Mouse (Mus musculus) megakaryocyte, embryonic 14.5 days (primary cell): ENCODE results near the gene Nanog.

ENCODE experiments used
- FLI1 ChIP-seq: IDR thresholded peaks from 2 replicates; pipeline ENCODE4 v1.6.1; 2012; ENCODE audit warnings: low read length, inconsistent platforms, mixed read lengths
- GATA1 ChIP-seq: IDR thresholded peaks from 3 replicates; pipeline ENCODE4 v1.6.1; 2012; ENCODE audit warnings: mixed read lengths, low read length, inconsistent platforms, borderline replicate concordance

GRCm38 (mm10) chr6:122689411-122690055, 17.8 kb upstream of the Nanog start:
- TF ChIP-seq GATA1, result no peak
- TF ChIP-seq FLI1, result no peak
